ENCODE assay signal across 8 mouse cellular contexts in genomic region chr3:108226558-108227350, GRCm38 (mm10). TPM values are rescaled to one million over a fixed set of nuclear protein-coding genes. Genes with fewer than 3 reads are reported as not detected.
A peak's percentile ranks its signal among the peaks of the same experiment; 100 is the strongest.
DNase-seq lines count a peak whose midpoint lies in the region; ATAC-seq lines count a peak whose summit lies in the region.

Gene Sypl2 (minus strand): TSS chr3:108226648.

- ATAC-seq in embryonic facial prominence, embryonic 14.5 days (ENCODE audit: low read depth), result peak; percentile 53

- H3K9ac ChIP-seq in embryonic facial prominence, embryonic 14.5 days (ENCODE audit: low read depth, low read length), result peak within 1 kb of the TSS; percentile 60

- no peaks in the 10 kb centered on the region for H3K9me3 ChIP-seq in embryonic facial prominence, embryonic 14.5 days (ENCODE audit: control insufficient read depth, low read length)
- H3K9me3 ChIP-seq in midbrain, embryonic 10.5 days (replicated peaks), result no peaks in the 10 kb centered on the region

- H3K36me3 ChIP-seq in embryonic facial prominence, embryonic 14.5 days (ENCODE audit: control insufficient read depth, insufficient read depth, low read length), result no peaks in the 10 kb centered on the region
- H3K36me3 ChIP-seq in midbrain, embryonic 10.5 days, result no peaks in the 10 kb centered on the region

- H3K4me2 ChIP-seq in embryonic facial prominence, embryonic 14.5 days (ENCODE audit: low read depth, low read length), result peak within 1 kb of the TSS; percentile 88

- H3K4me3 ChIP-seq in embryonic facial prominence, embryonic 14.5 days (ENCODE audit: low read depth, low read length), result peak within 1 kb of the TSS; percentile 51
- H3K4me3 ChIP-seq in midbrain, embryonic 10.5 days, result peak within 1 kb of the TSS; percentile 60

- intact Hi-C loops in heart, postnatal 14 days (cut with DNase I), result no loop called here

- peak; percentile 13 for DNase-seq in thymus, postnatal 0 days (ENCODE audit: low spot score)
- no peak for DNase-seq in thymus, postnatal 25 days
- DNase-seq in embryonic facial prominence, embryonic 14.5 days (ENCODE audit: low spot score), result peak; percentile 75
- peak; percentile 51 to 57 for DNase-seq in heart, postnatal 14 days
- DNase-seq in kidney, postnatal 36 days, result peak; percentile 88
- peak; percentile 70 for DNase-seq in midbrain, embryonic 10.5 days (ENCODE audit: low spot score)
- peak; percentile 58 for DNase-seq in yolk sac, embryonic 10.5 days (ENCODE audit: low spot score)
- DNase-seq in frontal cortex, postnatal 14 days (ENCODE audit: low spot score in 2 of 2), result no peak

- WGBS in embryonic facial prominence, embryonic 14.5 days, result 8% methylated on average over 21 of the region's 44 CpGs
- WGBS in midbrain, embryonic 10.5 days, result 3% methylated on average over 44 of the region's 44 CpGs

- H3K27me3 ChIP-seq in embryonic facial prominence, embryonic 14.5 days (replicated peaks; ENCODE audit: control insufficient read depth, insufficient read depth, low read length), result peaks cover 48% of the 10 kb centered on the region
- H3K27me3 ChIP-seq in midbrain, embryonic 10.5 days (ENCODE audit: low read depth, poor library complexity, severe bottlenecking), result peaks cover 65% of the 10 kb centered on the region

- H3K4me1 ChIP-seq in embryonic facial prominence, embryonic 14.5 days (ENCODE audit: control insufficient read depth, insufficient read depth, low read length), result peaks cover 9% of the 10 kb centered on the region; the same call in 1 of the 2 replicates
- peaks cover 19% of the 10 kb centered on the region for H3K4me1 ChIP-seq in midbrain, embryonic 10.5 days

- H3K27ac ChIP-seq in embryonic facial prominence, embryonic 14.5 days (replicated peaks; ENCODE audit: low read depth, low read length), result no peak within 1 kb of the TSS; the same call in 1 of the 2 replicates
- H3K27ac ChIP-seq in midbrain, embryonic 10.5 days (replicated peaks), result peak within 1 kb of the TSS; percentile 65

RNA-seq across cellular contexts. Expression of gene Sypl2, which starts in this region (rescaled TPM):
- 0.10 and 0.14 TPM in 2 replicates for polyA plus RNA-seq in thymus, postnatal 0 days (2015; fragmentation: Nextera tagmentation; extraction: Ambion mirVana)
- polyA plus RNA-seq in embryonic facial prominence, embryonic 14.5 days (2014; fragmentation: Nextera tagmentation; extraction: Ambion mirVana), result 6.8 and 11.4 TPM in 2 replicates
- under 1 TPM; 0.36 to 0.46 TPM for total RNA-seq in heart, postnatal 14 days (2021)
- 0.42 and 0.88 TPM in 2 replicates for polyA plus RNA-seq in midbrain, embryonic 10.5 days (2016; fragmentation: Nextera tagmentation; extraction: Ambion mirVana)

Comparison
In these comparisons a context has a peak if more than half of its experiments do, and no peak if none do; other contexts are left out.
1. Peak in DNase-seq in thymus, postnatal 0 days; RNA of the gene not detected or under 1 TPM.
2. Peak in DNase-seq in heart, postnatal 14 days; RNA of the gene not detected or under 1 TPM.
3. Peak in DNase-seq, H3K4me3 ChIP-seq and H3K27ac ChIP-seq in midbrain, embryonic 10.5 days; RNA of the gene not detected or under 1 TPM.
4. DNase-seq: peak in embryonic facial prominence, embryonic 14.5 days (single experiment), kidney, postnatal 36 days (2 of 2) and yolk sac, embryonic 10.5 days (single experiment); none in thymus, postnatal 25 days (single experiment) and frontal cortex, postnatal 14 days (0 of 2).